8 mouse cellular contexts compared by ENCODE assay signal in the genomic region with DNA sequence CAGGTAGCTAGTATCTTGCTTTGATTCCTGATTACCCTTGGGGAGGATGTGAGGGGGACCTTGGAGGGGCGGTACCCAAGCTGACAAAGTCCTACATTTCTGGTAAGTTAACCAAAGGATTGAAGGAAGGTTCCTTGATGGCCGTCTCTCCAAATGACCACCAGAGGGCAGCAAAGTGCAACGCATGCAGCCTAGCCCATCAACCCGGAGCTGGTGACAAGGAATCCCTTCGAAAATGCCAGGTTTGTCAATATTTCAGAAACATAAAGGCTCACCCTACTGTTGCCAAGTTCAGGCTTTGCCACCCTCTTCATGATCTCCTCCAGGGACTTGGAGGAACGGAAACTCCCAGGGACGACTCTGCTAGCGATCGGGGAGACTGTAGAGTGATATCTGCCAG. TPM values are rescaled to one million over a fixed set of nuclear protein-coding genes. Genes with fewer than 3 reads are reported as not detected.
DNase-seq lines count a peak whose midpoint lies in the region; ATAC-seq lines count a peak whose summit lies in the region.

No protein-coding gene starts in this region.

- peak; percentile 54 for ATAC-seq in forebrain, embryonic 16.5 days

- H3K4me3 ChIP-seq in forebrain, embryonic 16.5 days (replicated peaks; ENCODE audit: low read length): no peak overlapping the region

- peak; percentile 53 for DNase-seq in MEL-GATA-1-ER (ENCODE audit: extremely low read depth, low read depth)
- peak; percentile 77 for DNase-seq in cerebellum, adult 11-12 months
- peak; percentile 74 to 76 for DNase-seq in heart, postnatal 36 days
- peak; percentile 78 to 89 for DNase-seq in layer of hippocampus, adult 8-10 months (ENCODE audit: low spot score in 2 of 2)
- peak; percentile 66 for DNase-seq in lung, postnatal 25 days (ENCODE audit: low spot score)
- DNase-seq in retina, postnatal 1 day: peak; percentile 83
- DNase-seq in thymus, postnatal 4 days: peak; percentile 76

- no peaks in the 10 kb centered on the region for H3K9me3 ChIP-seq in forebrain, embryonic 16.5 days (ENCODE audit: control insufficient read depth, low read length)

- intact Hi-C loops in heart, postnatal 36 days (cut with DNase I): loop anchor here (1.0 to 2.0 kb wide), 2 partner anchors 271 to 378 kb away; no protein-coding TSS in a partner anchor

- no peaks in the 10 kb centered on the region for H3K27me3 ChIP-seq in forebrain, embryonic 16.5 days (replicated peaks; ENCODE audit: control insufficient read depth, insufficient read depth, low read length)

- no peak overlapping the region for H3K27ac ChIP-seq in forebrain, embryonic 16.5 days (ENCODE audit: low read length)

- H3K9ac ChIP-seq in forebrain, embryonic 16.5 days (replicated peaks; ENCODE audit: low read depth, low read length): no peak overlapping the region

- 0 out of 2 replicates have a peak, but pooled peaks cover 2% of the 10 kb centered on the region for H3K4me1 ChIP-seq in forebrain, embryonic 16.5 days (replicated peaks; ENCODE audit: control insufficient read depth, insufficient read depth, low read length)

- no peaks in the 10 kb centered on the region for H3K36me3 ChIP-seq in forebrain, embryonic 16.5 days (ENCODE audit: control insufficient read depth, insufficient read depth)

- 22% methylated on average over 9 of the region's 9 CpGs for WGBS in forebrain, embryonic 16.5 days

- H3K4me2 ChIP-seq in forebrain, embryonic 16.5 days (ENCODE audit: low read length): peak overlapping the region; percentile 30

RNA-seq across cellular contexts. Expression of a gene that starts 10.5 kb away (rescaled TPM):
- 18.6 and 29.7 TPM in 2 replicates for polyA plus RNA-seq in forebrain, embryonic 16.5 days (2015; fragmentation: Nextera tagmentation; extraction: Ambion mirVana)
- total RNA-seq in heart, postnatal 36 days (2021): 10 to 100 TPM in 1 of 2 experiments, 1 to 10 TPM in 1; 7.6 to 13.0 TPM
- 10 to 100 TPM; 79.3 to 92.1 (median 82.9) TPM for total RNA-seq in layer of hippocampus, adult 8-10 months (2022)

RNA-seq across cellular contexts. Expression of a gene that starts 15.9 kb away (rescaled TPM):
- not detected in 2 replicates for polyA plus RNA-seq in forebrain, embryonic 16.5 days (2015; fragmentation: Nextera tagmentation; extraction: Ambion mirVana)
- total RNA-seq in heart, postnatal 36 days (2021): not detected
- total RNA-seq in layer of hippocampus, adult 8-10 months (2022): under 1 TPM in 1 of 4 experiments, not detected in 3; 0.35 TPM

RNA-seq across cellular contexts. Expression of a gene that starts 33.3 kb away (rescaled TPM):
- 27.1 and 37.0 TPM in 2 replicates for polyA plus RNA-seq in forebrain, embryonic 16.5 days (2015; fragmentation: Nextera tagmentation; extraction: Ambion mirVana)
- total RNA-seq in heart, postnatal 36 days (2021): not detected
- 100 to 1,000 TPM; 652 to 713 (median 673) TPM for total RNA-seq in layer of hippocampus, adult 8-10 months (2022)

RNA-seq across cellular contexts. Expression of a gene that starts 50.0 kb away (rescaled TPM):
- polyA plus RNA-seq in forebrain, embryonic 16.5 days (2015; fragmentation: Nextera tagmentation; extraction: Ambion mirVana): 6.2 and 7.1 TPM in 2 replicates
- total RNA-seq in heart, postnatal 36 days (2021): not detected
- total RNA-seq in layer of hippocampus, adult 8-10 months (2022): 100 to 1,000 TPM; 123 to 141 (median 132) TPM

Comparison
In these comparisons a context has a peak if more than half of its experiments do, and no peak if none do; other contexts are left out.
1. RNA of a gene that starts 10.5 kb away (total RNA-seq): 79.3 to 92.1 TPM in layer of hippocampus, adult 8-10 months; 7.6 to 13.0 TPM in heart, postnatal 36 days; every median in the first group is over 4 times any median in the second.
2. RNA of a gene that starts 33.3 kb away (total RNA-seq): 652 to 713 TPM in layer of hippocampus, adult 8-10 months; not detected in heart, postnatal 36 days; every median in the first group is over 100 times any median in the second.
3. Peak in every context shown above with its lines, with median percentiles within 50 percentile points of each other: DNase-seq.